12 mouse cellular contexts compared by ENCODE assay signal in the genomic region with DNA sequence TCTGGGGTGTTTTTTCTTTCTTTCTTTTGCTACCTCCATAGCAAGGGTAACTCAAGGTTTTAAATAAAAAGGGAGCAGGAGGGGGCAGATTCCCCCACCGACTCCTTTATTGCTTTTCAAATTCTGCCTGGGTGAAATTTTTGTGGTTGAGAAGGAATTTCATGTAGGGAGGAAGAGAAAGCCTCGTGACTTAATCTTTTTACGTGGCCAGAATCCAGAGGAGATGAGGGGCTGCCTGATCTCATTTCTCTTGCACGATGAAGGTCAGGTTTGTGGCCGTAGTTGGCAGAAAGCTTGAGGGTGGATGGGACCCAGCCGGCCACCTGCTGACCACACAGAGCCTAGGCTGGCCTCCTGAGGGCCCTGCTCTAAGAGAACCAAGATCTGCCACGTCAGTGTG. TPM values are rescaled to one million over a fixed set of nuclear protein-coding genes. Genes with fewer than 3 reads are reported as not detected.
DNase-seq lines count a peak whose midpoint lies in the region; ATAC-seq and TF ChIP-seq lines count a peak whose summit lies in the region.
"Had no signal": no experiment of that assay in that cellular context is flagged by ENCODE, and none has a peak within 500 bp of the region (broad histone marks: within the 10 kb centered on the region; RNA-seq: fewer than 3 reads in every experiment).

No protein-coding gene starts in this region.

- TF ChIP-seq POLR2A in embryonic fibroblast, embryonic 13.5 days (IDR thresholded peaks at IDR 0.05; ENCODE audit: low read depth, low read length), result no peak

- no peak for DNase-seq in forebrain, embryonic 10.5 days (ENCODE audit: extremely low spot score, low spot score)
- DNase-seq in limb, embryonic 10.5 days (ENCODE audit: low spot score), result no peak
- peak; percentile 37 to 60 for DNase-seq in kidney, postnatal 4 days
- DNase-seq in layer of hippocampus, postnatal 14 days (ENCODE audit: low spot score in 2 of 2), result no peak
- DNase-seq: adrenal gland, postnatal 25 days; liver had no signal

- no peaks in the 10 kb centered on the region for H3K9me3 ChIP-seq in forebrain, embryonic 12.5 days
- no peaks in the 10 kb centered on the region for H3K9me3 ChIP-seq in forebrain, embryonic 10.5 days
- no peaks in the 10 kb centered on the region for H3K9me3 ChIP-seq in limb, embryonic 12.5 days
- H3K9me3 ChIP-seq in limb, embryonic 10.5 days (replicated peaks), result no peaks in the 10 kb centered on the region
- H3K9me3 ChIP-seq in forebrain, embryonic 13.5 days (replicated peaks), result no peaks in the 10 kb centered on the region
- H3K9me3 ChIP-seq: midbrain, embryonic 12.5 days; neural tube, embryonic 15.5 days had no signal

- H3K4me3 ChIP-seq in forebrain, embryonic 12.5 days (replicated peaks), result no peak overlapping the region
- H3K4me3 ChIP-seq in forebrain, embryonic 10.5 days, result no peak overlapping the region
- no peak overlapping the region for H3K4me3 ChIP-seq in limb, embryonic 12.5 days (replicated peaks)
- H3K4me3 ChIP-seq in limb, embryonic 10.5 days, result no peak overlapping the region
- no peak overlapping the region for H3K4me3 ChIP-seq in embryonic fibroblast, embryonic 13.5 days (ENCODE audit: insufficient read depth, low read length)
- no peak overlapping the region for H3K4me3 ChIP-seq in forebrain, embryonic 13.5 days
- H3K4me3 ChIP-seq: midbrain, embryonic 12.5 days; neural tube, embryonic 15.5 days had no signal

- no peak for TF ChIP-seq CTCF in embryonic fibroblast, embryonic 13.5 days (IDR thresholded peaks at IDR 0.05; ENCODE audit: borderline replicate concordance, insufficient read depth, low read length)

- H3K4me1 ChIP-seq in forebrain, embryonic 12.5 days, result peaks cover 20% of the 10 kb centered on the region
- peaks cover 24% of the 10 kb centered on the region for H3K4me1 ChIP-seq in forebrain, embryonic 10.5 days
- H3K4me1 ChIP-seq in limb, embryonic 12.5 days (replicated peaks), result peaks cover 27% of the 10 kb centered on the region
- H3K4me1 ChIP-seq in limb, embryonic 10.5 days, result peaks cover 31% of the 10 kb centered on the region
- peaks cover 17% of the 10 kb centered on the region for H3K4me1 ChIP-seq in embryonic fibroblast, embryonic 13.5 days (ENCODE audit: control insufficient read depth, insufficient read depth, low read length)
- peaks cover 20% of the 10 kb centered on the region for H3K4me1 ChIP-seq in forebrain, embryonic 13.5 days

- no peak for ATAC-seq in forebrain, embryonic 12.5 days (ENCODE audit: low FRiP score)
- no peak for ATAC-seq in limb, embryonic 12.5 days (ENCODE audit: insufficient number of reproducible peaks, insufficient read depth, low FRiP score, low TSS enrichment, low read depth)
- ATAC-seq in forebrain, embryonic 13.5 days, result no peak

- 73% methylated on average over 7 of the region's 7 CpGs for WGBS in forebrain, embryonic 12.5 days
- 61% methylated on average over 7 of the region's 7 CpGs for WGBS in forebrain, embryonic 10.5 days
- 33% methylated on average over 7 of the region's 7 CpGs for WGBS in limb, embryonic 12.5 days
- WGBS in limb, embryonic 10.5 days, result 65% methylated on average over 7 of the region's 7 CpGs
- 67% methylated on average over 7 of the region's 7 CpGs for WGBS in forebrain, embryonic 13.5 days

- H3K4me2 ChIP-seq in forebrain, embryonic 12.5 days, result no peak overlapping the region
- H3K4me2 ChIP-seq in limb, embryonic 12.5 days, result peak overlapping the region; percentile 32
- no peak overlapping the region for H3K4me2 ChIP-seq in forebrain, embryonic 13.5 days
- H3K4me2 ChIP-seq: midbrain, embryonic 12.5 days; neural tube, embryonic 15.5 days had no signal

- peaks cover 42% of the 10 kb centered on the region for H3K27me3 ChIP-seq in forebrain, embryonic 12.5 days
- H3K27me3 ChIP-seq in forebrain, embryonic 10.5 days (ENCODE audit: poor library complexity, severe bottlenecking), result peaks cover 63% of the 10 kb centered on the region
- H3K27me3 ChIP-seq in limb, embryonic 12.5 days, result peaks cover 3% of the 10 kb centered on the region; the same call in 1 of the 2 replicates
- peaks cover 26% of the 10 kb centered on the region for H3K27me3 ChIP-seq in limb, embryonic 10.5 days (ENCODE audit: low read depth, poor library complexity, severe bottlenecking)
- peaks cover 43% of the 10 kb centered on the region for H3K27me3 ChIP-seq in forebrain, embryonic 13.5 days

- H3K36me3 ChIP-seq in forebrain, embryonic 12.5 days (replicated peaks), result no peaks in the 10 kb centered on the region
- no peaks in the 10 kb centered on the region for H3K36me3 ChIP-seq in forebrain, embryonic 10.5 days (replicated peaks)
- no peaks in the 10 kb centered on the region for H3K36me3 ChIP-seq in limb, embryonic 12.5 days
- no peaks in the 10 kb centered on the region for H3K36me3 ChIP-seq in limb, embryonic 10.5 days
- H3K36me3 ChIP-seq in forebrain, embryonic 13.5 days (ENCODE audit: poor library complexity, severe bottlenecking), result no peaks in the 10 kb centered on the region
- H3K36me3 ChIP-seq: midbrain, embryonic 12.5 days; neural tube, embryonic 15.5 days had no signal

- 0 out of 2 replicates have a peak overlapping the region, but pooled peaks have one; percentile 25 for H3K27ac ChIP-seq in forebrain, embryonic 12.5 days
- no peak overlapping the region for H3K27ac ChIP-seq in forebrain, embryonic 10.5 days
- peak overlapping the region; percentile 87 for H3K27ac ChIP-seq in limb, embryonic 12.5 days
- no peak overlapping the region for H3K27ac ChIP-seq in limb, embryonic 10.5 days
- H3K27ac ChIP-seq in embryonic fibroblast, embryonic 13.5 days (ENCODE audit: insufficient read depth, low read length), result peak overlapping the region; percentile 71
- H3K27ac ChIP-seq in forebrain, embryonic 13.5 days, result no peak overlapping the region
- H3K27ac ChIP-seq: midbrain, embryonic 12.5 days; neural tube, embryonic 15.5 days had no signal

- no peak overlapping the region for H3K9ac ChIP-seq in forebrain, embryonic 12.5 days
- H3K9ac ChIP-seq in limb, embryonic 12.5 days (replicated peaks), result no peak overlapping the region; the same call in 1 of the 2 replicates
- no peak overlapping the region for H3K9ac ChIP-seq in forebrain, embryonic 13.5 days
- H3K9ac ChIP-seq: midbrain, embryonic 12.5 days; neural tube, embryonic 15.5 days had no signal

RNA-seq across cellular contexts. Expression of a gene that starts 3.0 kb away (rescaled TPM):
- polyA plus RNA-seq in forebrain, embryonic 12.5 days (2016; fragmentation: Nextera tagmentation; extraction: Ambion mirVana), result 1.8 and 3.5 TPM in 2 replicates
- polyA plus RNA-seq in forebrain, embryonic 10.5 days (2016; fragmentation: Nextera tagmentation; extraction: Ambion mirVana), result 1.2 and 1.3 TPM in 2 replicates
- polyA plus RNA-seq in limb, embryonic 12.5 days (2016; fragmentation: Nextera tagmentation; extraction: Ambion mirVana), result 10.9 and 12.5 TPM in 2 replicates
- polyA plus RNA-seq in limb, embryonic 10.5 days (2016; fragmentation: Nextera tagmentation; extraction: Ambion mirVana), result 2.4 and 4.4 TPM in 2 replicates
- polyA plus RNA-seq in embryonic fibroblast, embryonic 13.5 days (2011; ENCODE audit: insufficient read length, low read depth, missing spikeins), result 36.4 and 73.4 TPM in 2 replicates
- 0.85 and 1.0 TPM in 2 replicates for polyA plus RNA-seq in forebrain, embryonic 13.5 days (2015; fragmentation: Nextera tagmentation; extraction: Ambion mirVana)
- 1 to 10 TPM; 1.9 TPM for total RNA-seq in layer of hippocampus, postnatal 14 days (2021)

RNA-seq across cellular contexts. Expression of a gene that starts 36.6 kb away (rescaled TPM):
- 18.0 and 18.5 TPM in 2 replicates for polyA plus RNA-seq in forebrain, embryonic 12.5 days (2016; fragmentation: Nextera tagmentation; extraction: Ambion mirVana)
- 26.5 and 27.4 TPM in 2 replicates for polyA plus RNA-seq in forebrain, embryonic 10.5 days (2016; fragmentation: Nextera tagmentation; extraction: Ambion mirVana)
- polyA plus RNA-seq in limb, embryonic 12.5 days (2016; fragmentation: Nextera tagmentation; extraction: Ambion mirVana), result 19.3 and 20.1 TPM in 2 replicates
- polyA plus RNA-seq in limb, embryonic 10.5 days (2016; fragmentation: Nextera tagmentation; extraction: Ambion mirVana), result 21.8 and 22.9 TPM in 2 replicates
- 6.3 and 6.5 TPM in 2 replicates for polyA plus RNA-seq in embryonic fibroblast, embryonic 13.5 days (2011; ENCODE audit: insufficient read length, low read depth, missing spikeins)
- polyA plus RNA-seq in forebrain, embryonic 13.5 days (2015; fragmentation: Nextera tagmentation; extraction: Ambion mirVana), result 16.0 TPM in 2 replicates
- 1 to 10 TPM; 6.1 to 6.6 TPM for total RNA-seq in layer of hippocampus, postnatal 14 days (2021)

Comparison
In these comparisons a context has a peak if more than half of its experiments do, and no peak if none do; other contexts are left out.
1. H3K27ac ChIP-seq: peak in forebrain, embryonic 12.5 days (single experiment), limb, embryonic 12.5 days (single experiment) and embryonic fibroblast, embryonic 13.5 days (single experiment); none in forebrain, embryonic 10.5 days (single experiment), limb, embryonic 10.5 days (single experiment) and forebrain, embryonic 13.5 days (single experiment).
2. DNase-seq: peak in kidney, postnatal 4 days (2 of 2); none in forebrain, embryonic 10.5 days (single experiment), limb, embryonic 10.5 days (single experiment) and layer of hippocampus, postnatal 14 days (0 of 2).